Mouse (Mus musculus) c-Kit-negative CD71-positive TER-119-positive erythroid progenitor cells, embryonic 14.5 days (primary cell): ENCODE data around the gene Lrrc4.

Experiments
- DNase-seq: peaks from one replicate; pipeline ENCODE4 v3.0.0-alpha.2; 2013; ENCODE audit warnings: low read depth, low spot score

The Lrrc4 gene

GRCm38 (mm10) chr6:28674686-28675085 lies 156.9 kb downstream of the Lrrc4 start:
- DNase-seq, result no peak

GRCm38 (mm10) chr6:28672388-28672787 lies 159.2 kb downstream of the Lrrc4 start:
- DNase-seq, result no peak

GRCm38 (mm10) chr6:28669251-28669650 lies 162.3 kb downstream of the Lrrc4 start:
- no peak for DNase-seq

GRCm38 (mm10) chr6:28667586-28667985 lies 164.0 kb downstream of the Lrrc4 start:
- no peak for DNase-seq

- no peak for DNase-seq
Observed at GRCm38 (mm10) chr6:28664716-28665115, 166.8 kb downstream of the Lrrc4 start.

GRCm38 (mm10) chr6:28663670-28664069 lies 167.9 kb downstream of the Lrrc4 start:
- no peak for DNase-seq

GRCm38 (mm10) chr6:28663004-28663403 lies 168.5 kb downstream of the Lrrc4 start:
- no peak for DNase-seq

GRCm38 (mm10) chr6:28656511-28656910 lies 175.0 kb downstream of the Lrrc4 start:
- no peak for DNase-seq

- no peak for DNase-seq
Observed at GRCm38 (mm10) chr6:28645231-28645630, 186.3 kb downstream of the Lrrc4 start.

GRCm38 (mm10) chr6:28642909-28643308 lies 188.6 kb downstream of the Lrrc4 start:
- DNase-seq, result no peak

GRCm38 (mm10) chr6:28640088-28640487 lies 191.5 kb downstream of the Lrrc4 start:
- no peak for DNase-seq

- no peak for DNase-seq
Observed at GRCm38 (mm10) chr6:28635531-28636348, 195.8 kb downstream of the Lrrc4 start.

- no peak for DNase-seq
Observed at GRCm38 (mm10) chr6:28635092-28635491, 196.5 kb downstream of the Lrrc4 start.

GRCm38 (mm10) chr6:28633656-28634055 lies 197.9 kb downstream of the Lrrc4 start:
- no peak for DNase-seq

- DNase-seq, result no peak
Observed at GRCm38 (mm10) chr6:28633120-28633519, 198.4 kb downstream of the Lrrc4 start.

- DNase-seq, result no peak
Observed at GRCm38 (mm10) chr6:28630926-28631325, 200.6 kb downstream of the Lrrc4 start.

- DNase-seq, result no peak
Observed at GRCm38 (mm10) chr6:28629866-28630265, 201.7 kb downstream of the Lrrc4 start.

GRCm38 (mm10) chr6:28628408-28628807 lies 203.1 kb downstream of the Lrrc4 start:
- no peak for DNase-seq

- DNase-seq, result no peak
Observed at GRCm38 (mm10) chr6:28622963-28623362, 208.6 kb downstream of the Lrrc4 start.

- DNase-seq, result no peak
Observed at GRCm38 (mm10) chr6:28622522-28622921, 209.0 kb downstream of the Lrrc4 start.

- no peak for DNase-seq
Observed at GRCm38 (mm10) chr6:28621961-28622360, 209.6 kb downstream of the Lrrc4 start.

GRCm38 (mm10) chr6:28621431-28621830 lies 210.1 kb downstream of the Lrrc4 start:
- DNase-seq, result no peak

GRCm38 (mm10) chr6:28618751-28619153 lies 212.8 kb downstream of the Lrrc4 start:
- no peak for DNase-seq

GRCm38 (mm10) chr6:28618299-28618698 lies 213.2 kb downstream of the Lrrc4 start:
- no peak for DNase-seq
